Mouse (Mus musculus) granulocyte monocyte progenitor cell, adult 5-6 weeks (primary cell): ENCODE measurements around the gene Vmn1r16. TPM values are rescaled to one million over a fixed set of nuclear protein-coding genes. Genes with fewer than 3 reads are reported as not detected.
"Not testable (repeated sequence)": the region's sequence is repeated elsewhere in the genome, so short reads cannot be mapped to it uniquely, and the experiment has no call there.

ENCODE experiments used
- ATAC-seq: replicated peaks from 2 replicates; pipeline ENCODE4 v1.8.0; 2016; ENCODE audit warnings: mild to moderate bottlenecking, moderate TSS enrichment, inconsistent platforms; ENCODE audit not compliant: poor library complexity, severe bottlenecking
- total RNA-seq, 2 experiments: library from RNA; stranded (forward) in 1 of 2; stranded (reverse) in 1 of 2; fragments of 200-712, 200-1000 nt in 1 of 2; fragments of >200 nt in 1 of 2; fragmentation: Nextera tagmentation in 1 of 2; gene quantifications; 2 replicates each; pipeline ENCODE4 v1.2.3; 2014 to 2017

Vmn1r16 gene
- total RNA-seq (2014; fragmentation: Nextera tagmentation) (not detected in 2 replicates), total RNA-seq (2017) (not detected in 2 replicates)

DNA sequence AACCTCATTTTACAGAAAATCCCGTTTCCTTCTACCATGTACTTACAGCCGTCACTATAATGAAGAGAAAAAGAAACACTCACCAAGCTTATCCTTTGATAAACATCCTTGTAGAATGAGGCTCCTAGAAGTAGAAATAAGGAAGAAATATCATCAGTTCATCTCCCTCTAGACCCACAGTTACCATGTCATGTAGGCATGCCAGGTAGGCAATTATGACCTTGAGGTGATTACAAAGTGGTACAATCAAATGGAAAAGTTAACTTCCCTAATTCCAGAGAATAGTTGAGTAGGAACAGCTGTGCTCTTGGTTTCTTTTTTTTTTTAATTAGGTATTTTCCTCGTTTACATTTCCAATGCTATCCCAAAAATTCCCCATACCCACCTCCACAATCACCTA, at the start of gene Vmn1r16:
Vmn1r16 (minus strand) TSS at position 101 of the 400 bp plus-strand sequence.
- ATAC-seq, result no peak

GRCm38 (mm10) chr6:57367496-57367895, 38.2 kb upstream of the Vmn1r16 start:
- ATAC-seq, result no peak

GRCm38 (mm10) chr6:57365866-57366265, 36.6 kb upstream of the Vmn1r16 start:
- not testable (repeated sequence) for ATAC-seq

DNA sequence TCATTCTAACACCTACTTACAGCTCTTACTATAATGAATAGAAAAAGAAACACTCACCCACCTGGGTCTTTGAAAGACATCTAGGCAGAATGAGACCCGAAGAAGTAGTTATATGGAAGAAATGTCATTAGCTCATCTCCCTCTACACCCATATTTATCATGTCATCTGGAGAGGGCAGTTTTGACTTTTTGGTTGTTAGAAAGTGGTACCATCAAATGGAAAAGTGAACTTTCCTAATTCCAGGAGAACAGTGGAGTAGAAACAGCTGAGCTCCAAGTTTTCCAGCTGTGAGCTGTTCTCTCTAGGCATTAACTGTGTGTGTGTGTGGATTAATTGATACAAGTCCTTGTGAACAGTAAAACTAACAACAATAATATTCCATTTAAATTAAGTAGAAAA, 34.3 kb upstream of the Vmn1r16 start, which contains the start of gene Vmn1r17:
Vmn1r17 (minus strand) TSS at position 101 of the 400 bp plus-strand sequence.
- ATAC-seq, result no peak

GRCm38 (mm10) chr6:57356864-57357263, 27.6 kb upstream of the Vmn1r16 start:
- no peak for ATAC-seq

- no peak for ATAC-seq
Observed at GRCm38 (mm10) chr6:57326176-57326575, 3.1 kb downstream of the Vmn1r16 start.

GRCm38 (mm10) chr6:57278952-57279351, 50.3 kb downstream of the Vmn1r16 start:
- ATAC-seq, result no peak

DNA sequence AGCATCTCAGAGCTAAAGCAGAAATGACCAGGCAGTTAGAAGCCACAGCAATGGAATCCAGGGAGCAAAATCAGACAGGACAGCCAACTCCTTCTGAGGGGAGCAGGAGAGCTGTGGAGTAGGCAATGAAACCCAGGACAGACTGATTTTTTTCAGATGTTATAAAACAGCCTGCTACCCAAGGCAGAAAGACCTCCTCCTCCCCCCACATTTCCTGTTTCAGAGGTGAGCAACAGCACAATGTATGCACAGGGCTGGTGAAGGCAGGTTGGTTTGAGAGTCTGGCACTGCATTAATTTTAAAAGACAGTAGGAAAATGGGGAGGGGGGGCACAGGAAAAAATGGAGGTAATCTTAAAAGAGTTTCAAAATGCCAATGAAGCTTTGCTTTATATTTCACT, 56.8 kb downstream of the Vmn1r16 start:
- no peak for ATAC-seq

- ATAC-seq, result no peak
Observed at GRCm38 (mm10) chr6:57271881-57272280, 57.4 kb downstream of the Vmn1r16 start.

Other genes starting within 250 kb of the Vmn1r16 start
- gene Vmn1r10, start 220.0 kb downstream of the Vmn1r16 start, total RNA-seq (2014; fragmentation: Nextera tagmentation), result not detected in 2 replicates
- gene Vmn1r10, start 220.0 kb downstream of the Vmn1r16 start, total RNA-seq (2017), result not detected in 2 replicates
- gene Vmn1r11, start 196.0 kb downstream of the Vmn1r16 start, total RNA-seq (2014; fragmentation: Nextera tagmentation), result not detected in 2 replicates
- gene Vmn1r11, start 196.0 kb downstream of the Vmn1r16 start, total RNA-seq (2017), result not detected in 2 replicates
- not detected in 2 replicates for gene Vmn1r12, start 172.6 kb downstream of the Vmn1r16 start, total RNA-seq (2014; fragmentation: Nextera tagmentation)
- gene Vmn1r12, start 172.6 kb downstream of the Vmn1r16 start, total RNA-seq (2017), result not detected in 2 replicates
- gene Vmn1r13, start 126.2 kb downstream of the Vmn1r16 start, total RNA-seq (2014; fragmentation: Nextera tagmentation), result not detected in 2 replicates
- not detected in 2 replicates for gene Vmn1r13, start 126.2 kb downstream of the Vmn1r16 start, total RNA-seq (2017)
- not detected in 2 replicates for gene Vmn1r14, start 97.8 kb downstream of the Vmn1r16 start, total RNA-seq (2014; fragmentation: Nextera tagmentation)
- not detected in 2 replicates for gene Vmn1r14, start 97.8 kb downstream of the Vmn1r16 start, total RNA-seq (2017)
- gene Vmn1r15, start 71.5 kb downstream of the Vmn1r16 start, total RNA-seq (2014; fragmentation: Nextera tagmentation), result not detected in 2 replicates
- gene Vmn1r15, start 71.5 kb downstream of the Vmn1r16 start, total RNA-seq (2017), result not detected in 2 replicates
- not detected in 2 replicates for gene Vmn1r17, start 34.2 kb upstream of the Vmn1r16 start, total RNA-seq (2014; fragmentation: Nextera tagmentation)
- not detected in 2 replicates for gene Vmn1r17, start 34.2 kb upstream of the Vmn1r16 start, total RNA-seq (2017)
- not detected in 2 replicates for gene Vmn1r18, start 66.3 kb upstream of the Vmn1r16 start, total RNA-seq (2014; fragmentation: Nextera tagmentation)
- not detected in 2 replicates for gene Vmn1r18, start 66.3 kb upstream of the Vmn1r16 start, total RNA-seq (2017)
- gene Vmn1r19, start 74.3 kb upstream of the Vmn1r16 start, total RNA-seq (2014; fragmentation: Nextera tagmentation), result not detected in 2 replicates
- gene Vmn1r19, start 74.3 kb upstream of the Vmn1r16 start, total RNA-seq (2017), result not detected in 2 replicates
- gene Vmn1r20, start 99.4 kb upstream of the Vmn1r16 start, total RNA-seq (2014; fragmentation: Nextera tagmentation), result not detected in 2 replicates
- gene Vmn1r20, start 99.4 kb upstream of the Vmn1r16 start, total RNA-seq (2017), result not detected in 2 replicates
- 3.8 and 4.1 TPM in 2 replicates for gene Ppm1k, start 206.0 kb upstream of the Vmn1r16 start, total RNA-seq (2014; fragmentation: Nextera tagmentation)
- gene Ppm1k, start 206.0 kb upstream of the Vmn1r16 start, total RNA-seq (2017), result 21.3 and 30.2 TPM in 2 replicates